Mouse (Mus musculus) ES-E14 (cell line): ENCODE measurements at regions not wholly inside any gene's neighbourhood (a gene's known extent, or its start where the extent isn't known, plus 50 kb on each side); places are given as distances from the start of the nearest gene placed in this dataset.

ENCODE experiments used
- CHD2 ChIP-seq: IDR thresholded peaks from 2 replicates; pipeline ENCODE4 v1.6.1; 2014; ENCODE audit warnings: mild to moderate bottlenecking, low read depth, low read length, inconsistent platforms
- HCFC1 ChIP-seq: IDR thresholded peaks from 2 replicates; pipeline ENCODE4 v1.6.1; 2012; ENCODE audit warnings: low read length, inconsistent platforms, borderline replicate concordance; ENCODE audit not compliant: insufficient read depth
- MAFK ChIP-seq: IDR thresholded peaks from 2 replicates; pipeline ENCODE4 v1.6.1; 2014; ENCODE audit warnings: mild to moderate bottlenecking, low read depth, low read length, inconsistent platforms; ENCODE audit not compliant: insufficient read depth
- ZC3H11A ChIP-seq: IDR thresholded peaks from 2 replicates; pipeline ENCODE4 v1.6.1; 2012; ENCODE audit warnings: low read depth, mild to moderate bottlenecking, inconsistent platforms, low read length, borderline replicate concordance
- ZNF384 ChIP-seq: IDR thresholded peaks from 2 replicates; pipeline ENCODE4 v1.6.1; 2012; ENCODE audit warnings: low read depth, low read length, inconsistent platforms

- TF ChIP-seq ZC3H11A, result no peak
- no peak for TF ChIP-seq MAFK
- no peak for TF ChIP-seq HCFC1
- no peak for TF ChIP-seq CHD2
- TF ChIP-seq ZNF384, result no peak
Observed at GRCm38 (mm10) chr5:119044548-119044947, 484.1 kb downstream of the Med13l start.
